In the genomic region with DNA sequence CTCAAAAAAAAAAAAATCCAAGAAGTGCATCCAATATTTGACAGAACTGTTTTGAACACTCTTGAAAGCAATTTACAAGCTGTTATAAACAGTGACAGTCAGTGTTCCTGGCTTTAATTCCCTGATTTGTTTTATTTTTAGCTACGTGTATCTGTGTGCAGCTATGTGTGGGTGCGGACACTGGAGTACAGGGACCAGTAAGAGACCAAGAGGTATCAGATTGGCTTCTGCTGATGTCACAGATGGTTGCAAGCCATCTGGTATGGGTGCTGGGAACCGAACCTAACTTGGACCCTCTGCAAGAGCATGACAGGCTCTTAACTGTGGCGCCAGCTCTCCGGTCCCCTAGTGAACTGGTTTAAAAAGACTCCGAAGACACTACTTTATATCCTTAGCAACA, we compare ENCODE assay signal across 10 mouse cellular contexts.
"Had no signal": no experiment of that assay in that cellular context is flagged by ENCODE, and none has a peak within 500 bp of the region (broad histone marks: within the 10 kb centered on the region; RNA-seq: fewer than 3 reads in every experiment).

No protein-coding gene starts in this region.

- ATAC-seq: lung, postnatal 0 days; midbrain, embryonic 13.5 days; midbrain, embryonic 15.5 days had no signal

- DNase-seq: lung, adult 2 months; lung, postnatal 14 days; lung, postnatal 36 days; right cerebral cortex, postnatal 14 days; thymus, adult 2 months; thymus, postnatal 25 days; thymus, postnatal 4 days had no signal
